ENCODE assay signal across 8 mouse cellular contexts in the genomic region with DNA sequence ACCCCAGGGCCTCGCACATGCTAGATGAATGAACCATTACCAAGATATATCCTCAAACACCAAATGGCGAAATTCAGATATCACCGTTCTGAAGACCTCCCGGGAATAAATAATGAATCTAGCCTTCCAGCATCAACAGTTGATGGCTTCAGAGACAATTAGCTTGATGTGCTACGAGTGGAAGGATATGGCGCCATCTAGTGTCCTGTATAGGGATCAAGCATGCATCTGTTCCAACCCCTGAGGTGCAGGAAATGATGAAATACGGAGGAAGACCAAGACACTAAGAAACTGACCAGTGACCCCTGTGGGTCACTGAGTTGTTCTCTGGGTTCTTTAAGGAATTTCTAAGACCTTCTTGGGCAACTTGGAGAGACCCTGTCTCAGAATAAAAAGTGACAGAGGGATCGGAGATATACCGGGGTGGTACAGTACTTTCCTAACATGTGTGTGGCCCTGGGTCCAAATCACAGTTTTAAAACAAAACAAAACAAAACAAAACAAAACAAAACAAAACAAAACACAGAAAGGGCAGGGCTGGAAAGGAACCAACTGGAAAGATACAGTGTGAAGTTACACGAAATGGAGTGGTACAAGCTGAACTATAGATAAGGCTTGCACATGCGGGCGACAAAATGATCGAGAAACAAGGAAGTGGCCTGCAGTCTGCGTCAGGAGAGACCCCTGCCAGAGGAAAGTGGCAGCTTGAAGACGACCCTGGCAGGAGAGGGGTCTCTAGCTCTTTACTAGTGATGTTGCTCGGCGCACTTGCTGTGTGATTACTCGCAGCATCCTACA. TPM values are rescaled to one million over a fixed set of nuclear protein-coding genes. Genes with fewer than 3 reads are reported as not detected.
A peak's percentile ranks its signal among the peaks of the same experiment; 100 is the strongest.
DNase-seq lines count a peak whose midpoint lies in the region; ATAC-seq and TF ChIP-seq lines count a peak whose summit lies in the region.

No protein-coding gene starts in this region.

- H3K36me3 ChIP-seq in heart, adult 2 months (ENCODE audit: control insufficient read depth, insufficient read depth, low read length) = no peaks in the 10 kb centered on the region
- no peaks in the 10 kb centered on the region for H3K36me3 ChIP-seq in heart, embryonic 10.5 days
- no peaks in the 10 kb centered on the region for H3K36me3 ChIP-seq in forebrain, embryonic 11.5 days (ENCODE audit: control insufficient read depth, insufficient read depth, low read length)
- H3K36me3 ChIP-seq in hindbrain, embryonic 15.5 days = no peaks in the 10 kb centered on the region

- no peaks in the 10 kb centered on the region for H3K9me3 ChIP-seq in heart, embryonic 10.5 days
- no peaks in the 10 kb centered on the region for H3K9me3 ChIP-seq in forebrain, embryonic 11.5 days (ENCODE audit: control insufficient read depth, low read length)
- no peaks in the 10 kb centered on the region for H3K9me3 ChIP-seq in hindbrain, embryonic 15.5 days

- TF ChIP-seq CTCF in heart, adult 2 months (IDR thresholded peaks at IDR 0.05) = peak; percentile 93

- H3K4me1 ChIP-seq in heart, adult 2 months (ENCODE audit: control insufficient read depth, insufficient read depth, low read length) = peaks cover 3% of the 10 kb centered on the region
- H3K4me1 ChIP-seq in heart, embryonic 10.5 days = peaks cover 13% of the 10 kb centered on the region; the same call in 1 of the 2 replicates
- no peaks in the 10 kb centered on the region for H3K4me1 ChIP-seq in forebrain, embryonic 11.5 days (replicated peaks; ENCODE audit: control insufficient read depth, insufficient read depth, low read length)
- H3K4me1 ChIP-seq in hindbrain, embryonic 15.5 days (replicated peaks) = peaks cover 13% of the 10 kb centered on the region

- WGBS in heart, adult 2 months = 45% methylated on average over 18 of the region's 18 CpGs
- 47% methylated on average over 18 of the region's 18 CpGs for WGBS in heart, embryonic 10.5 days
- WGBS in forebrain, embryonic 11.5 days = 52% methylated on average over 18 of the region's 18 CpGs
- 54% methylated on average over 18 of the region's 18 CpGs for WGBS in hindbrain, embryonic 15.5 days

- H3K27ac ChIP-seq in heart, adult 2 months = no peak overlapping the region
- no peak overlapping the region for H3K27ac ChIP-seq in heart, embryonic 10.5 days
- H3K27ac ChIP-seq in forebrain, embryonic 11.5 days (ENCODE audit: low read depth, low read length) = no peak overlapping the region
- no peak overlapping the region for H3K27ac ChIP-seq in hindbrain, embryonic 15.5 days (replicated peaks)

- H3K9ac ChIP-seq in heart, adult 2 months (ENCODE audit: low read depth, low read length) = no peak overlapping the region
- no peak overlapping the region for H3K9ac ChIP-seq in forebrain, embryonic 11.5 days (ENCODE audit: low read length)
- H3K9ac ChIP-seq in hindbrain, embryonic 15.5 days = no peak overlapping the region

- no peaks in the 10 kb centered on the region for H3K79me2 ChIP-seq in heart, adult 2 months (replicated peaks; ENCODE audit: control insufficient read depth, insufficient read depth, low read length)

- 0 out of 2 replicates have a peak, but pooled peaks have one; percentile 56 for TF ChIP-seq EP300 in heart, adult 2 months (IDR thresholded peaks at IDR 0.05; ENCODE audit: insufficient read depth, low read depth, low read length)

- no peaks in the 10 kb centered on the region for H3K27me3 ChIP-seq in heart, adult 2 months (ENCODE audit: control insufficient read depth, insufficient read depth, low read length)
- peaks cover 12% of the 10 kb centered on the region; the same call in 1 of the 2 replicates for H3K27me3 ChIP-seq in heart, embryonic 10.5 days (ENCODE audit: insufficient read depth, poor library complexity, severe bottlenecking)
- no peaks in the 10 kb centered on the region for H3K27me3 ChIP-seq in forebrain, embryonic 11.5 days (ENCODE audit: control insufficient read depth, insufficient read depth, low read length)
- H3K27me3 ChIP-seq in hindbrain, embryonic 15.5 days = no peaks in the 10 kb centered on the region

- H3K4me3 ChIP-seq in heart, adult 2 months = no peak overlapping the region
- no peak overlapping the region for H3K4me3 ChIP-seq in heart, embryonic 10.5 days
- H3K4me3 ChIP-seq in forebrain, embryonic 11.5 days (ENCODE audit: low read depth, low read length) = no peak overlapping the region
- H3K4me3 ChIP-seq in hindbrain, embryonic 15.5 days = no peak overlapping the region

- no peak for TF ChIP-seq POLR2A in heart, adult 2 months (IDR thresholded peaks at IDR 0.05; ENCODE audit: insufficient read depth, low read depth, low read length)

- DNase-seq in heart, adult 2 months = peak; percentile 49 to 61
- no peak for DNase-seq in heart, embryonic 10.5 days (ENCODE audit: low spot score)
- peak; percentile 50 for DNase-seq in c-Kit-positive CD71-positive TER-119-negative erythroid progenitor cells, embryonic 14.5 days (ENCODE audit: low read depth)
- DNase-seq in forebrain, embryonic 11.5 days (ENCODE audit: low spot score) = peak; percentile 70
- peak; percentile 57 to 65 for DNase-seq in left cerebral cortex, adult 18-20 months (ENCODE audit: low spot score in 2 of 2)
- peak; percentile 36 to 38 for DNase-seq in right cerebral cortex, postnatal 36 days (ENCODE audit: low spot score in 2 of 2)

- ATAC-seq in forebrain, embryonic 11.5 days (replicated peaks; ENCODE audit: low FRiP score) = peak; percentile 65
- ATAC-seq in hindbrain, embryonic 15.5 days (ENCODE audit: low FRiP score, low read depth) = peak; percentile 48
- peak; percentile 94 for ATAC-seq in megakaryocyte, adult 5-6 weeks (ENCODE audit: poor library complexity, severe bottlenecking)

- H3K4me2 ChIP-seq in forebrain, embryonic 11.5 days (ENCODE audit: low read depth, low read length, severe bottlenecking) = no peak overlapping the region
- H3K4me2 ChIP-seq in hindbrain, embryonic 15.5 days = peak overlapping the region; percentile 33

- intact Hi-C loops in heart, adult 2 months (cut with DNase I) = loop anchor here (1.0 to 10.0 kb wide), 4 partner anchors 51 to 368 kb away; no protein-coding TSS in a partner anchor

RNA-seq across cellular contexts. Expression of a gene that starts 6.5 kb away (rescaled TPM):
- 1 to 10 TPM; 4.7 to 5.2 TPM for total RNA-seq in heart, adult 2 months (2021)
- polyA plus RNA-seq in heart, adult 2 months (2012; rRNA removed) = 5.7 and 5.8 TPM in 2 replicates
- 7.1 and 8.0 TPM in 2 replicates for polyA plus RNA-seq in heart, embryonic 10.5 days (2016; fragmentation: Nextera tagmentation; extraction: Ambion mirVana)
- polyA plus RNA-seq in forebrain, embryonic 11.5 days (2014; fragmentation: Nextera tagmentation; extraction: Ambion mirVana) = 63.0 and 70.3 TPM in 2 replicates
- 139 and 145 TPM in 2 replicates for polyA plus RNA-seq in hindbrain, embryonic 15.5 days (2015; fragmentation: Nextera tagmentation; extraction: Ambion mirVana)
- total RNA-seq in left cerebral cortex, adult 18-20 months (2021) = 100 to 1,000 TPM; 246 to 258 TPM
- total RNA-seq in megakaryocyte, adult 5-6 weeks (2015) = 0.62 TPM in 1 of 2 replicates, not detected in the other
- total RNA-seq in megakaryocyte, adult 5-6 weeks (2017) = 0.99 and 1.7 TPM in 2 replicates
